Comparison of ENCODE assay signal across 22 mouse cellular contexts in genomic region chr1:158699276-158699675, GRCm38 (mm10).
DNase-seq lines count a peak whose midpoint lies in the region; ATAC-seq lines count a peak whose summit lies in the region.
"Had no signal": no experiment of that assay in that cellular context is flagged by ENCODE, and none has a peak within 500 bp of the region (broad histone marks: within the 10 kb centered on the region; RNA-seq: fewer than 3 reads in every experiment).

No protein-coding gene starts in this region.

- H3K36me3 ChIP-seq in limb, embryonic 15.5 days = no peaks in the 10 kb centered on the region
- no peaks in the 10 kb centered on the region for H3K36me3 ChIP-seq in limb, embryonic 10.5 days
- H3K36me3 ChIP-seq in lung, embryonic 15.5 days = no peaks in the 10 kb centered on the region
- H3K36me3 ChIP-seq in midbrain, embryonic 16.5 days (ENCODE audit: control insufficient read depth, insufficient read depth, low read length) = no peaks in the 10 kb centered on the region
- H3K36me3 ChIP-seq: embryonic facial prominence, embryonic 13.5 days; forebrain, embryonic 12.5 days; heart, embryonic 12.5 days; hindbrain, embryonic 15.5 days had no signal

- 73% methylated on average over 2 of the region's 2 CpGs for WGBS in limb, embryonic 15.5 days
- WGBS in limb, embryonic 10.5 days = 95% methylated on average over 2 of the region's 2 CpGs
- WGBS in lung, embryonic 15.5 days = 55% methylated on average over 2 of the region's 2 CpGs
- 78% methylated on average over 2 of the region's 2 CpGs for WGBS in midbrain, embryonic 16.5 days

- H3K4me1 ChIP-seq in limb, embryonic 15.5 days = no peaks in the 10 kb centered on the region
- H3K4me1 ChIP-seq in limb, embryonic 10.5 days = no peaks in the 10 kb centered on the region
- no peaks in the 10 kb centered on the region for H3K4me1 ChIP-seq in lung, embryonic 15.5 days
- no peaks in the 10 kb centered on the region for H3K4me1 ChIP-seq in midbrain, embryonic 16.5 days (ENCODE audit: control insufficient read depth, insufficient read depth, low read length)
- H3K4me1 ChIP-seq: embryonic facial prominence, embryonic 13.5 days; forebrain, embryonic 12.5 days; heart, embryonic 12.5 days; hindbrain, embryonic 15.5 days had no signal

- no peak overlapping the region for H3K4me3 ChIP-seq in limb, embryonic 15.5 days
- H3K4me3 ChIP-seq in limb, embryonic 10.5 days = no peak overlapping the region
- no peak overlapping the region for H3K4me3 ChIP-seq in lung, embryonic 15.5 days
- H3K4me3 ChIP-seq in midbrain, embryonic 16.5 days (ENCODE audit: low read depth, low read length) = no peak overlapping the region
- H3K4me3 ChIP-seq: embryonic facial prominence, embryonic 13.5 days; forebrain, embryonic 12.5 days; heart, embryonic 12.5 days; hindbrain, embryonic 15.5 days had no signal

- H3K4me2 ChIP-seq in limb, embryonic 15.5 days = no peak overlapping the region
- H3K4me2 ChIP-seq in lung, embryonic 15.5 days = no peak overlapping the region
- no peak overlapping the region for H3K4me2 ChIP-seq in midbrain, embryonic 16.5 days (ENCODE audit: low read length)
- H3K4me2 ChIP-seq: embryonic facial prominence, embryonic 13.5 days; forebrain, embryonic 12.5 days; heart, embryonic 12.5 days; hindbrain, embryonic 15.5 days had no signal

- H3K9me3 ChIP-seq in limb, embryonic 15.5 days = no peaks in the 10 kb centered on the region
- no peaks in the 10 kb centered on the region for H3K9me3 ChIP-seq in limb, embryonic 10.5 days (replicated peaks)
- no peaks in the 10 kb centered on the region for H3K9me3 ChIP-seq in lung, embryonic 15.5 days
- H3K9me3 ChIP-seq in midbrain, embryonic 16.5 days (replicated peaks; ENCODE audit: control insufficient read depth, low read length, poor library complexity, severe bottlenecking) = no peaks in the 10 kb centered on the region
- H3K9me3 ChIP-seq: embryonic facial prominence, embryonic 13.5 days; forebrain, embryonic 12.5 days; heart, embryonic 12.5 days; hindbrain, embryonic 15.5 days had no signal

- H3K9ac ChIP-seq in limb, embryonic 15.5 days = no peak overlapping the region
- no peak overlapping the region for H3K9ac ChIP-seq in lung, embryonic 15.5 days
- H3K9ac ChIP-seq in midbrain, embryonic 16.5 days (ENCODE audit: low read depth, low read length) = no peak overlapping the region
- H3K9ac ChIP-seq: embryonic facial prominence, embryonic 13.5 days; forebrain, embryonic 12.5 days; heart, embryonic 12.5 days; hindbrain, embryonic 15.5 days had no signal

- ATAC-seq in limb, embryonic 15.5 days (ENCODE audit: insufficient number of reproducible peaks, low FRiP score, low TSS enrichment, low read depth) = peak; percentile 58; the same call in 1 of the 2 replicates
- ATAC-seq in lung, embryonic 15.5 days (ENCODE audit: borderline replicate concordance, extremely low read depth, low FRiP score, low TSS enrichment) = peak; percentile 87; the same call in 1 of the 2 replicates
- ATAC-seq in midbrain, embryonic 16.5 days = no peak
- ATAC-seq: forebrain, embryonic 16.5 days; Patski had no signal

- H3K27ac ChIP-seq in limb, embryonic 15.5 days = no peak overlapping the region
- H3K27ac ChIP-seq in limb, embryonic 10.5 days = no peak overlapping the region
- peak overlapping the region; percentile 66 for H3K27ac ChIP-seq in lung, embryonic 15.5 days
- no peak overlapping the region for H3K27ac ChIP-seq in midbrain, embryonic 16.5 days (ENCODE audit: low read length)
- H3K27ac ChIP-seq: embryonic facial prominence, embryonic 13.5 days; forebrain, embryonic 12.5 days; hindbrain, embryonic 15.5 days had no signal

- H3K27me3 ChIP-seq in limb, embryonic 15.5 days = no peaks in the 10 kb centered on the region
- no peaks in the 10 kb centered on the region for H3K27me3 ChIP-seq in limb, embryonic 10.5 days (ENCODE audit: low read depth, poor library complexity, severe bottlenecking)
- H3K27me3 ChIP-seq in lung, embryonic 15.5 days = no peaks in the 10 kb centered on the region
- H3K27me3 ChIP-seq in midbrain, embryonic 16.5 days (ENCODE audit: control insufficient read depth, insufficient read depth, low read depth, low read length) = no peaks in the 10 kb centered on the region
- H3K27me3 ChIP-seq: CH12.LX; embryonic facial prominence, embryonic 13.5 days; forebrain, embryonic 12.5 days; heart, embryonic 12.5 days; hindbrain, embryonic 15.5 days had no signal

- no peak for DNase-seq in limb, embryonic 10.5 days (ENCODE audit: low spot score)
- peak; percentile 24 for DNase-seq in lung, postnatal 14 days
- DNase-seq in skeletal muscle tissue, adult 2 months (ENCODE audit: low read depth, low spot score) = peak; percentile 2
- no peak for DNase-seq in layer of hippocampus, adult 8-10 months (ENCODE audit: low spot score in 2 of 2)
- no peak for DNase-seq in B cell, adult 2 months
- DNase-seq: adrenal gland, adult 8-10 months; adrenal gland, postnatal 36 days; cerebellum, adult 11 months; cerebellum, adult 9-11 months; cerebellum, postnatal 36 days; gastrocnemius, postnatal 10 days; heart, postnatal 36 days had no signal

Comparison
In these comparisons a context has a peak if more than half of its experiments do, and no peak if none do; other contexts are left out.
1. DNase-seq: peak in lung, postnatal 14 days (single experiment) and skeletal muscle tissue, adult 2 months (single experiment); none in limb, embryonic 10.5 days (single experiment), layer of hippocampus, adult 8-10 months (0 of 2) and B cell, adult 2 months (0 of 2).